Mouse (Mus musculus) CD4-positive, CD25-positive, alpha-beta regulatory T cell, adult 4 months (primary cell): ENCODE measurements around the gene H2afv. TPM values are rescaled to one million over a fixed set of nuclear protein-coding genes. Genes with fewer than 3 reads are reported as not detected.
"Not testable (repeated sequence)": the region's sequence is repeated elsewhere in the genome, so short reads cannot be mapped to it uniquely, and the experiment has no call there.

Source experiments
- ATAC-seq: one replicate; pipeline ENCODE4 v1.8.0; 2017
- polyA plus RNA-seq, 2 experiments: library from polyadenylated mRNA; unstranded; fragments of 100-300 nt; shearing (Covaris generic); gene quantifications; one replicate each; pipeline ENCODE4 v1.2.1; 2017

H2afv gene
- polyA plus RNA-seq, 2 experiments from 2014 or later, result 147 to 164 TPM

- peak; percentile 22 for ATAC-seq
Observed at GRCm38 (mm10) chr11:6414751-6415550, 29.3 kb downstream of the H2afv start, which contains the start of gene Ppia. Ppia (plus strand) TSS chr11:6415443.

GRCm38 (mm10) chr11:6413264-6413663, 31.0 kb downstream of the H2afv start:
- no peak for ATAC-seq

GRCm38 (mm10) chr11:6411684-6412083, 32.6 kb downstream of the H2afv start:
- no peak for ATAC-seq

GRCm38 (mm10) chr11:6410755-6411154, 33.5 kb downstream of the H2afv start:
- ATAC-seq, result not testable (repeated sequence)

GRCm38 (mm10) chr11:6410050-6410602, 34.1 kb downstream of the H2afv start:
- ATAC-seq, result peak; percentile 68

- no peak for ATAC-seq
Observed at GRCm38 (mm10) chr11:6407162-6407621, 37.1 kb downstream of the H2afv start.

GRCm38 (mm10) chr11:6406251-6407161, 37.7 kb downstream of the H2afv start:
- ATAC-seq, result no peak

GRCm38 (mm10) chr11:6405591-6406081, 38.6 kb downstream of the H2afv start:
- ATAC-seq, result no peak

GRCm38 (mm10) chr11:6404699-6405566, 39.3 kb downstream of the H2afv start:
- ATAC-seq, result no peak

- no peak for ATAC-seq
Observed at GRCm38 (mm10) chr11:6403830-6404405, 40.3 kb downstream of the H2afv start.

- ATAC-seq, result peak; percentile 76
Observed at GRCm38 (mm10) chr11:6402515-6403510, 41.4 kb downstream of the H2afv start.

- ATAC-seq, result no peak
Observed at GRCm38 (mm10) chr11:6398141-6398540, 46.1 kb downstream of the H2afv start.

GRCm38 (mm10) chr11:6395565-6395964, 48.7 kb downstream of the H2afv start:
- no peak for ATAC-seq

- ATAC-seq, result no peak
Observed at GRCm38 (mm10) chr11:6393866-6394265, 50.4 kb downstream of the H2afv start.

GRCm38 (mm10) chr11:6392857-6393256, 51.4 kb downstream of the H2afv start:
- ATAC-seq, result no peak

GRCm38 (mm10) chr11:6391516-6392276, 52.5 kb downstream of the H2afv start:
- ATAC-seq, result peak; percentile 61

- no peak for ATAC-seq
Observed at GRCm38 (mm10) chr11:6390376-6391053, 53.7 kb downstream of the H2afv start.

GRCm38 (mm10) chr11:6389483-6389921, 54.7 kb downstream of the H2afv start:
- no peak for ATAC-seq
